Mouse (Mus musculus) thymus, postnatal 14 days (tissue): ENCODE data around the gene Meis1.
A peak's percentile ranks its signal among the peaks of the same experiment; 100 is the strongest.

Experiments
- DNase-seq: peaks from one replicate; pipeline ENCODE4 v3.0.0; 2021

The Meis1 gene

DNA sequence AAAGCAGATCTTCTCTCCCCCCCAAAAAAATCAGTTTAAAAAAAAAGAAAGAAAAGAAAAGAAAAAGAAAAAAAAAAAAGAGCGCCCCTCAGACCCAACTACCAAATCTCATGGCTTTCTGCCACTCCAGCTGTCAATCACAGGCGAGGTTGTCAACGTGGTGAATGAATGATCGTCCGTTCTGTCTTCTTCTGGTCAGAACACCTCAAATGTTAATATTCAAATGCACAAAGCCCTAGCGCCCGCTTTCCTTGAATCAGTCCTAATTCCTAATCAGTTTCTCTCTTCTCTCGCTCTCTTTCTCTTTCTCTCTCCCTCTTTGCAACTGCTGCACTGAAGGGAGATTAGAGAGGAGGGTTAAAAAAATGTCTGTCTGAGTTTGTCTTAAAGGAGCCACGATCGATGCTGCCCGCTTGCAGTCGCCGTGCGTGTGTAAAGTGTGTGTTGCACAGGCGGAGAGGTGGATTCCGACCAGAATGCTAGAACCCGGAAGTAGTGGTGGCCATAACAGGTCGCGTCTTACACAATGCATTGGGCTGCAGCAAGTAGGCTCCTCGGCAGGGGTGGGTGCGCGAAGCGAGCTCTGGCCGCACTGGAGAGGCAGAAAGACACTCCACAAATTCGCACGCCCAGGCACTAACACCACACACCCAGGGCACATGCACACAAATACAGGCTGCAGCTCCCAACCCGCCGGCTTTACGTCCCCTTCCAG is at the start of gene Meis1:
Gene Meis1, minus strand, starts transcription at position 497 of the 715 bp plus-strand sequence.
- DNase-seq = peak; percentile 39

DNA sequence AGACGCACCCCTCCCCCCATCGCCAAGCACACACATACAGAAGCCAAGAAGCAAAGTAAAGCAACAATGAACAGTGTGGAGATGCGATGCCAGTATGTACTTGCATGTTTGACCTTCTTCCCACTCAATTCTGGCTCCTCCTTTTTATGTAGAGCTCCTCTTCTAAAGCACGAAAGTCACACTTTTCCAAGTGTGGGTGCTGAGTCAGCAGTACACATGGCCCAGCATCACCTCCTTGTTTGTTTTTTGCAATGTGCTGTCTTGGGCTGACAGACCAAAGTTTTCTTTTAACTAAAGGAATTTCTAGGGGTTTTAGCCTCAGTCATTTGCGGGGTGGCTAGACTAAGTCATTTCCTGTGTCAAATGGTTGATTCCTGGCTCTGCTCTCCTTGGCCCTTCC is 48.5 kb upstream of the Meis1 start:
- no peak for DNase-seq

- DNase-seq = no peak
Measured at GRCm38 (mm10) chr11:19049276-19049675, 30.5 kb upstream of the Meis1 start.

DNA sequence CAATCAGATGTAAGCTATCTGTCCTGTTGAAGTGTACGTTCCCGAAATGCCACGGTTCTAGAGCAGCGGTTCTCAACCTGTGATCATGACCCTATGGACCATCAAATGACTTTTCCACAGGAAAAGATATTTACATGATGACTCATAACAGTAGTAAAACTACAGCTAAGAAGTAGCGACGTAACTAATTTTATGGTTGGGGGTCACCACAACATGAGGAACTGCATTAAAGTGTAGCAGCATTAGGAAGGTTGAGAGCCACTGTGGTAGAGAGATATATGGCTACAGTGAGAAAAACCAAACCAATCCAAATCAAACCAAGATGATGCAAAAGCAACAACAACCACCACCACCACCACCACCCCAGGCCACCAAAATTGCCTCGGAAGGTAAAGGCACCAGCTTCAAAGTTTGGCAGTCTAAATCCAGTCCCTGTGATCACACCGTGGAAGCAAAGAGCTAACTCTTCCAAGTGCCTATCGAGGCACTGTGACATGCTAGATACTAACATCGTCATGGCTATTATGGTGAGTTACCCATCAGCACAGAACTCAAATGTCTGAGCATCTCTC is 17.9 kb upstream of the Meis1 start:
- DNase-seq = no peak

DNA sequence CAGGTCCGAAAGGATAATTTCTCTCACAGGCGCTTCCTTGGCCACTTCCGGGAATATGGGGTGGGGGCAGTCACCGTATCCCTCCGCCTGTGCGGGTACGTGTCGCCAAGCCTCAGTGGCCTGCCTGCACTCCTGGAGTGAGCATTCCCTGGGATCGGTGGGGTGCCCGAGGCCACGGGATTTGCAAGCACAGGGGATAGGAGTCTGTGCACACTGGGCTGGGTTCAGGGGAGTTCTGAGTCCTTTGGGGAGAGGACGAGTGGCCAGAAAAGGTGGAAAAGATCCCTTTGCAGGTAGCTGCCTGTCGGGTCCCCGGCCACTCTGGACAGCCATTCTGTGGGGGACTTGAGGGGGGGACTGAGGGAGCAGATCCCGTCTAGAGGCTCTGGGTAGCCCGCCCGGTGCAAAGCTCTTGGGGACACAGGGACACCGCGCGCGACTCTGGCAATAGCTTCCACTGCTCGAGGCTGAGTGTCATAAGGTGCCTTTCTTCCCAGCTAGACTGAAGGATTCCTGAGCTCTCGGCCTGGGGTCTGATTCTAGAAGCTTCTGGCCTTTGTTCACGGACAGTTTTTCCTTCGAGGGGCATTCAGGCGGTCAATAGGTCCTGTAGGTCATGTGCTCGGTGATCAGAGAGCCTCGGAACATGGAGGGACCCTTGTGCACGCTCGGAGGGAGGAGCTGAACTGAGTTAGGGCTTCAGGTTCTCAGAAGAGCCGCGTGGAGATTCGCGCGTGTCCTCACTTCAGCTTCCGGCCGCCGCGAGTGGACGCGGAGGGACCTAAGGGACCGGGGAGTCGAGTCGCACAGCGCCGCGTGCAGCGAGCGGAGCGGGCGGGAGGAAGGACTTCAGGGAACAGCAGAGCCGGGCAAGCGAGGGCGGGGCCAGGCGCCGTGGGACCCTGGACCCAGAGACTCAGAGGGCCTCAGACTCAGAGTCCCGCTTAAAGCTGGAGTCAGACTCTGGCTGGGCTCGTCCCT is 8.1 kb upstream of the Meis1 start:
- no peak for DNase-seq

DNA sequence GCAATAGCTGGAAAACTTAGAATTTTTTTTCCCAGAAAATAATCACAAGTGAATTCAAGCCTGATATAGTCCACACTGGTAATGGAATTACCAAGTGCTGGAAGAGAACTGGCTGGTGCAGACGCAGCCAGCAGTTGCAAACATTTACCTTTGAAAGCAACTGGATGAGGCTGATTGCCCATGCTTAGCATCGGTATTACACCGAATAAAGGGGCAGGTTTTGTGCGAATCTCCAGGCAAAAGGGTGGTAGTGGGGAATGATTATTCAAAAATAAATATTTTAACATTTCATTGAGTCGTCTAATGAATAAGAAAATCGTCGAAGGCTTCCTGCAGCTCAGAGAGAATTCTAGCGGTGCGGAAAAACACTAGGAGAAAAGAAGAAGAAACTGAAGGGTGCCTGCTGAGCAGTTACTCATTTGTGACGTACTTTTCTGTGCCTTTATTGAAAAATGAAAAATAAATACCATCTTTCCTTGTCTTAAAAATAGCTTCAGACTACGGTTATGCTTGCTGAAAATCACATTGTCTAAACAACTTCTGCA is 7.3 kb upstream of the Meis1 start:
- no peak for DNase-seq

- DNase-seq = no peak
Measured at GRCm38 (mm10) chr11:19024496-19025265, 5.9 kb upstream of the Meis1 start.

- DNase-seq = no peak
Measured at GRCm38 (mm10) chr11:19023356-19023755, 4.6 kb upstream of the Meis1 start.

- no peak for DNase-seq
Measured at GRCm38 (mm10) chr11:19022576-19022975, 3.8 kb upstream of the Meis1 start.

DNA sequence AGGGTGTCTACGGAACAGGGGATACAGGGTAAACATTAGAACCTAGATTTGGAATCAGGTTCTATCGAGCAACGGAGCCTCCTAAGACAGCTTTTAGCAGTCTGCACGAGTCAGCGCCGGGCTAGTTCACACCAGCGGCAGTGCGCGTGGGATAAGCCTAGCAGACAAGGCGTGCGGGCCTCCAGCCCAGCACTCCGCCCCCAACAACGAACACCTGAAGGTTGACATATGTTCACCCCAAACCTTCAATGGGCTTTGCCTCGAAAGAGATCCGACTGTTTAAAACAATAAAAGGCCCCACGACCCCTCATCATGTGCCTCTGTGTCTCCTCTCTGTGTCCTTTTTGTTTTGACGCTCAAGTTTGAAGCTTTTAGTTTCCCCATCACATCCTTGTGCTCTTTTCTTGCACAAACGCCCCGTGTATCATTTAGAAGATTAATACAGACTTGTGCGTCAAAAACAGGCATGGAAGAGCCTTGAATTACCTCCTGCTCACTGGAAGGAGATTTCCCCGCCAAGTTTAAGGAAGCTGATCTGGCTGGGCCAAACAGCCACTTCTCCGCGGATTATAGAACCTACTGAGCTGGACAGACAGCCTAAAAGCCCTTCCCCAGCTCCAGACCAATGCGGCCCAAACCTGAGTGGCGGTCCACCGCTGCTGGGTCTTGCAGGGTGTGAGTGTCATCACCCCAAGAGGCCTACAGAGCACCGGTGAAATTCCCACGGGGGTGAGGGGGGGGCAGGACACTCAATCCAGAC is 2.3 kb upstream of the Meis1 start:
- no peak for DNase-seq

GRCm38 (mm10) chr11:19020371-19020824 is 1.6 kb upstream of the Meis1 start:
- peak; percentile 36 for DNase-seq

DNA sequence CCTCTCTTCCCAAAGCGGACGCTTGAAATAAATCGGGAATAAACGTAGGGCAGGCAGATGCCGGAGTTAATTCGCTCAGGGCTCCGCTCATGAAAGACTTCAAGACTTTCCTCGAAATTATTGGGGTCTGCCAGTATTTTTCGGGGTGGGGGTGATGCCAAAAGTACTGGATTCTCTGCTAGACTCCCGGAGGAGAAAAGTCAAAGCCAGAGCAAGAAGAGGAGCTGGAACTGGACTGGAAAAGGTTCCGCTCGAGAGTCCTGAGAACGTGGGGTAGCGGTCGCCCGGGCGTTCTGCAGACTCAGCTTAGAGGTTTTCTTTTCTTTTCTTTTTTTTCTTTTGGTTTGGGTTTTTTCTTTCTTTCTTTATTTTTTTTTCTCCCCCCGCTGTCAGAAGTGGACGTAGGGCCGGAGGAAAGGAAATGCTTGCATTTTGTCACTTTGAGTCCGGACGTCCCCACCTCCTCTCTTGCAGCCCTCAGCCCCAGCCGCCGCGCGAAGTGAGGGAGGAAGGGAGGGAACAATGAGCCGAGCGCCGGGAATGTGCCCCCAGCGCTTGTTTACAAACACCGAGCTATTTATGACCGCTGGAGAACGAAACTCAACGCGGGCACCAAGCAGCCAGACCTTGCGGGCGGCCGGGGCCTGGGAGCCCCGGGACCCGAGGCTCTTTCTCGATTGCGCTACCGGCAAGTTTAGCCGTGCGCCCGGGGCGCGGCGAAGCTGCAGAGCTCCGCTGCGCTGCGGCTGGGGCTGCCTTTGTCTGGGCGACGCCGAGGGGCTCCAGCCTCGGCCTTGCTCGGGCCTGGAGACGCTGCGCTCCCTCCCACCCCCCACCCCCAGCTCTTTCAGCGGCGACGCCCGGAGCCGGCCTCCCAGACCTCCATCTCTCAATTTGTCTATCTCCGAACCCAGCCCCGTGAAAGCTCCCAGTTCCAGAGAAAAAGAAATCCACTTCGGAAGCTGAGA is 703 bp upstream of the Meis1 start:
- no peak for DNase-seq

DNA sequence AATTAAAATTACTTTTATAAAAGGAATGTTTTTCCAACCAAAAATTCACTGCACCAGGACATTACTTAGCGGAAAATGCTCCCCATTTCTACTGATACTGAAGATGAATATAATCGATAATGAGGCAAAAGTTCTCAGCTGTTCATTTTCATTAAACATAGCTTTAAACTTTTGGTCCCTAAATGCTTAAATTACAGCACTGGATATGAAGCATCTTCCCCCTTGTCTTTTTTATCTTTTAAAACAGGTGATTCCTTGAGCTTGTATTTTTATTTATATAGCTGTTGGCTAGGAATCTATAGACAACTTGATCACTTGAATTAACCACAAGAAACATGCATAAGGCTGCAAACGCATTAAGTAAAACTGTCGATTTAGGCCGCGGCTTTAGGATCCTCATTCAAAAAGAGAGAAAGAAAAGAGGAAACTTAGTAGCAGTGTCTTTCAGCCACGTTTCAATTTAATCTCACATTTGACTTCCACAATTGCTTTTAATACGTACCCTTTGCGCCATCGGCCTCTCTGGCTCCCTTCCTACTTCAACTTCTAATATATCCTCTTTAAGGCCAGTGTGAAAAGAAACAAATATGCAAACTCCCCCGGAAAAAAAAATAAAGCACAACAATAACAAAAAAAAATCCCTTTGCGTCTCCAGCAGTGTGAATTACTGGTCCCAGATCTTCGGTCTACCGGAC is 919 bp downstream of the Meis1 start:
- DNase-seq = no peak

DNA sequence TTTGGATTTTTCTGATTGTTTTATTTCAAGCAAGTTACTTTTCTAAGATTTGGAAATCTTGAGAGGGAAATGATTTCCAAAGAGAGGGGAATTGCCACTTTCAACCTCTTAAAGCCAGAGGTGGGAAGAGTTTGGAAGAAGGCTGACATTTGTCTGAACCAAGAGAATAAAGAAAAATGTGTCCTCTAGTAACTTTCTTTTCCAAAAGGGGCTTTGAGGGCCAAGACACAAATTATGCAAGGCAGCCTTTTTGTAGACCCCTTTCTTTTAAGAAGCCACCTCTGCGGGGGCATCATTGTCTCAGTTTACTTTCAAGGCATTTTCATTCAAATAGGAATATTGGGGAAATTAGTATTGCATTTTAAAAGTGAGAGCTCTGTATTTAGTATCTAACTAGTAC is 1.5 kb downstream of the Meis1 start:
- no peak for DNase-seq

DNA sequence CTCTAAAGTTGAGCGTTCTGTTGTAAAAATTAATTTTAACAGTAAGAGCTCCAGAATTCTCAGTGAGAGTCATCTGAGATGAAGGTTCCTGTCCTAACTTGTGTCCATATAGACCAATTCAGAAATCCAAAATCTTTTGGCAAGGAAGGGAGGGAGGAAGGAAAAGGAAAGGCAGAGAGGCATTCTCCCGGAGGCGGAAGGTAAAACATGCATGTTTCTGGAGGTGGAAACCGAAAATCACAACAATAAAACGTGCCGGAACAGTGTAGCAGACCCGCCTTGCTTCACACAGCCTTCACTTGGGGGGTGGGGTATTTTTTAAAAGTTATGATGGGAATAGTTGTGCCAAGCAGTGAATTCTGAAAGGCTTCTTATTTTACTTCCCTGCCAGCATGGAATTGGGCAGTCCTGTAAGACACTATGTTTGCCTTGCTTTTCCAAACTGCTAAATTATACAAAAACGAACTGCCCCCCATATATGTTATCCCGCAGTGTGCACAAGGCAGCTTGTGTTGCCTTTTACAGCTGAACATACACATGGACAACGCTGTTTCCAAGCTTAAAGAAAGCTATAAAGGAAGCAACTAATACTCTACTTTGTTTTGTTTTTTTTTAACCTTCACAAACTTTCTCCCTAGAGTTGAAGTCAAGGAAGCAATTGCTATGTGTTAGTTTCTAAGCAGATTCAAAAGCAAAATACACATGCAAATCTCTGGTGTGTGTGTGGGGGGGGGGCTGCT is 2.1 kb downstream of the Meis1 start:
- DNase-seq = no peak

DNA sequence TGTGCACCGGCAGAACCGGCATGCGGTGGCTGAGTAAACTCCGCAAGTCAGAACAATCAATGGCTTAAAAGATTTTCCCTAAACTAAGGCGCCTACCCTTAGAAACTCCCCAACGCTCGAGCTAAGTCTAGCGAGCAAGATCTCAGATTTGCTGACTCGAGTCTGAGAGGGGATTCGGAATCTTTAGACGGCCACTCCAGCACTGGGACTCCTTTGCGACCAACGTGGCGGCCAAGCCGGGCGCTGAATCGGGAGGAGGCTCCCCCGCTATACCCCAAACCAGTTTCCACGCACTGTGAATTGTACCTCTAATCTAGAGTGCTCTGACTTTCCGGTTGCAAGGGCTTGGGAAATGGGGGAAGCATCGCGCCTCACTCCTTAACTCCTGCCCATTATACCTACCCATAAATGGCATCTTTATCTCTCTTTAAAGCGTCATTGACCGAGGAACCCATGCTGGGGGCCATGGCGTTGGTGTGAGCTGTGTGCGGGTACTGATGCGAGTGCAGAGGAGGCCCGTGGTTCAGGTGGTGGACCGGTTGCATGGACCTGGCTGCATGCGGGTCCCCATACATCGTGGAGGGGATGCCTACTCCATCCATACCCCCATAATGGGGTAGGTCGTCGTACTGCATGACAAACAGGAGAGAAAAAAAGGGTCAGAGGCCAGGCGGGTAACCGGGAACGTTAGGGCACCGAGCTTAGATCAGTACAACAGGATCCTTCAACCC is 2.9 kb downstream of the Meis1 start:
- no peak for DNase-seq

GRCm38 (mm10) chr11:19015381-19015730 is 3.4 kb downstream of the Meis1 start:
- no peak for DNase-seq

DNA sequence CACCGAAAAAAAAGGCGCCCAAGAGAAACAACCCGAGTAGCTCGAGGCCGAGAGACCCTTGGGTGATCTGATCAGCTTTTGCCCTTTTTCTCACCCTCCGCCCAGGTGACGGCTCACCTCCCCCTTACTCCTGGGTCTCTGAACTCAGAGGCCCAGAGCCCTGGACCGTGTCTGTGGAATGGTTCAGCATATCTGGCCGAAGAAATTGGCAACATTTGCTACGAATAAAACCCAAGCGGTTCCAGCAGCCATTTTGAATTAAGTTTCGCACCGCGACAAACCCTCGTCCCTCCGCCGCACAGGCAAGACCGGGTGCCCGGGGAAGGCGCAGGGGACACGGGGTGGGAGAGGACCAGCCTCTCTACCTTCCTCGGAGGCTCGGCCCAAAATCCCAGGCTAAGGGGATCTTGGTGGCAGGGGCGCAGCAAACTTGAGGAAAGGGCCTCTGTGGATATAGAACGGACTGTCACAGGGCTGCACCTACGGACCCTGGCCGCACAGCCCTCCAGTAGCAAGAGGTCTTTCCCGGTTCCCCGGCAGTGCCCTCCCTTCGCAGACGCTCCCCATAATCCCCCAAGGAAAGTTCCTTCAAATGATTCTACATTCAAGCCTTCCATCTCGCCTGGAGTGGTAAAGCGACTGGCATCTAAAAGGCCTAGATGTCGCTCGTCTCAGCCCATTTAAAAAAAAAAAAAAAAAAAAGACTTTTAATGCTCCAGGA is 4.2 kb downstream of the Meis1 start:
- no peak for DNase-seq
